Mouse (Mus musculus) thymus, postnatal 25 days (tissue): ENCODE results near the gene Aste1.
A peak's percentile ranks its signal among the peaks of the same experiment; 100 is the strongest.

Experiments
- DNase-seq: peaks from one replicate; pipeline ENCODE4 v3.0.0; 2022

Gene Aste1

GRCm38 (mm10) chr9:105395218-105395627, at the start of gene Aste1, which contains the start of gene Nek11:
Gene Aste1 (plus strand): TSS chr9:105395392.
Gene Nek11 (minus strand): TSS chr9:105395524.
- peak; percentile 93 for DNase-seq

- DNase-seq: no peak
Measured at GRCm38 (mm10) chr9:105348242-105349031, 46.8 kb upstream of the Aste1 start.

GRCm38 (mm10) chr9:105349034-105349433, 46.2 kb upstream of the Aste1 start:
- DNase-seq: no peak

- DNase-seq: no peak
Measured at GRCm38 (mm10) chr9:105362181-105362580, 33.0 kb upstream of the Aste1 start.

GRCm38 (mm10) chr9:105363520-105364231, 31.5 kb upstream of the Aste1 start:
- DNase-seq: no peak

- DNase-seq: no peak
Measured at GRCm38 (mm10) chr9:105366199-105366598, 29.0 kb upstream of the Aste1 start.

GRCm38 (mm10) chr9:105368605-105369004, 26.6 kb upstream of the Aste1 start:
- no peak for DNase-seq

GRCm38 (mm10) chr9:105374361-105374760, 20.8 kb upstream of the Aste1 start:
- DNase-seq: no peak

GRCm38 (mm10) chr9:105376411-105376810, 18.8 kb upstream of the Aste1 start:
- DNase-seq: no peak

GRCm38 (mm10) chr9:105376954-105377530, 18.1 kb upstream of the Aste1 start:
- DNase-seq: no peak

GRCm38 (mm10) chr9:105377622-105378021, 17.6 kb upstream of the Aste1 start:
- DNase-seq: no peak

- DNase-seq: no peak
Measured at GRCm38 (mm10) chr9:105379533-105380145, 15.6 kb upstream of the Aste1 start.

- DNase-seq: no peak
Measured at GRCm38 (mm10) chr9:105387403-105387802, 7.8 kb upstream of the Aste1 start.

- DNase-seq: peak; percentile 72
Measured at GRCm38 (mm10) chr9:105389289-105389688, 5.9 kb upstream of the Aste1 start.

GRCm38 (mm10) chr9:105390616-105391015, 4.6 kb upstream of the Aste1 start:
- DNase-seq: no peak

- no peak for DNase-seq
Measured at GRCm38 (mm10) chr9:105394720-105395119, 472 bp upstream of the Aste1 start.

GRCm38 (mm10) chr9:105408549-105408948, 13.4 kb downstream of the Aste1 start:
- no peak for DNase-seq

- DNase-seq: no peak
Measured at GRCm38 (mm10) chr9:105459032-105459431, 63.8 kb downstream of the Aste1 start.

GRCm38 (mm10) chr9:105461496-105461895, 66.3 kb downstream of the Aste1 start:
- no peak for DNase-seq
